Mouse (Mus musculus) retina, postnatal 7 days (tissue): Measurements from ENCODE around the gene Sidt1.
"Not testable (repeated sequence)": the region's sequence is repeated elsewhere in the genome, so short reads cannot be mapped to it uniquely, and the experiment has no call there.

Source experiments
- DNase-seq: peaks from one replicate; pipeline ENCODE4 v3.0.0-alpha.2; 2012; ENCODE audit warnings: low read depth, low spot score

The Sidt1 gene

DNA sequence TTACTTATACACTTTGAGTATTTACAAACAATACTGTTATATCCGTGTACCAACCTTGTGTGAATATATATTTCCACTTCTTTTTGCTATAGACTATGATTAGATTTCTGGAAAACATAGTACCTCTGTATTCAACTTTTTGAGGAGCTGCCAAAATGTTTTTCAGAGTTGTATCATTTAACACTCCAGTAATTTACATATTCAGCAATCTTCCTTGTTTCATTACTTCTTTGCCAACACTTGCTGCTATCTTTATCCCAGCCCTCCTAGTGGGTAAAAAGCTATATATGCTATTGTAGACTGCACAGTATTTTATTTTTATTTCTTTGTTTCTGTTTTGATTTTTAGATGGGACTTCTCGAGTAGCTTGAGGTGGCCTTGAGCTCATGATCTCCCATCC is 29.2 kb downstream of the Sidt1 start:
- no peak for DNase-seq

GRCm38 (mm10) chr16:44302126-44302892 is 30.7 kb downstream of the Sidt1 start:
- no peak for DNase-seq

DNA sequence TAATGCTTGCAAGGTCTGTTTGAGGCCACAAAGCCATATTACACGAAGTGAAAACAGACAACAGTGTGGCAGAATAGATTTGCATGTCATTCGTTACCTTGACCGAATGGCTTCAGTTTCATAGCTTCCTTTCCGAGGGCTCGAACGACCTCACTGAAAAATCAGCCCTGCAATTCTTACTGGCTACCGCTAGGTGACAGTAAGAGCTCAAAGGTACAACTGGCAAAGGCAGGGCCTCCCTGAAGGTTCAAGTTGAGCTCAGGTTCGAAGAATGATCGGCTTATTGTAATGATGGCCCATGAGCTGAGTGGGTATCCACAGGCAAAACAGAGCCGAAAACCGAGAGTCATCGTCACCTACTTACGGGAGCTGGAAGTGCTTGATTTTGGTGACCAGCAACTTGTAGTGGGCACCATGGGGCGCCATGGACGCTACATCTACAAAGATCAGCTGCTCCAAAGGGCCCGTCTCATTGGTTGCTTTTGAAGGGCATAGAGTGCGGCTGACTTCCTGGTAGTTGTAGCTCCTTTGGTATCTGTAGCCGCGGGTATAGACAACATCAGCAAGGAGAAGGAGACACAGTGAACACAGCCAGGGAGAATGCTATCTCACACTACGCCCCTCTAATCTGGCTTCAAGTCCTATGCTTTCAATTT is 33.4 kb downstream of the Sidt1 start:
- DNase-seq: no peak

GRCm38 (mm10) chr16:44293960-44294359 is 39.0 kb downstream of the Sidt1 start:
- DNase-seq: no peak

DNA sequence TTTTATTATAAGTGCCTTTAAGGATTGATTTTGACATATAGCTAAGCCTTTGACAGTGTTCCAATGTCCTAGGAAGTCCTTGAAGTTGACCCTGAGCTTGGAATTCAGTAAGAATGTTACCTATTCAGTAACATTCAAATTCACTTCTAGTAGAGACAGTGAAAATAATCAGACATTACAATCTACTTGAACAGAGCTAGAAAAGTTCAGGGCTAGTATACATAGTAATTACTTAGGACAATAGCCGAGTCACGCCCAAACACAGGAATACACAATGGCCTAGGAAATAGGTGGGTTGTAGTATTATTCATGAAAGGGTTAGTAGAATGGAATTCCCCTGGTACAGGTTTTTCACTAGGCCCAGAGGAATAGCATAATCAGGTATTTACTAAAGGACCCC is 40.3 kb downstream of the Sidt1 start:
- DNase-seq: not testable (repeated sequence)

DNA sequence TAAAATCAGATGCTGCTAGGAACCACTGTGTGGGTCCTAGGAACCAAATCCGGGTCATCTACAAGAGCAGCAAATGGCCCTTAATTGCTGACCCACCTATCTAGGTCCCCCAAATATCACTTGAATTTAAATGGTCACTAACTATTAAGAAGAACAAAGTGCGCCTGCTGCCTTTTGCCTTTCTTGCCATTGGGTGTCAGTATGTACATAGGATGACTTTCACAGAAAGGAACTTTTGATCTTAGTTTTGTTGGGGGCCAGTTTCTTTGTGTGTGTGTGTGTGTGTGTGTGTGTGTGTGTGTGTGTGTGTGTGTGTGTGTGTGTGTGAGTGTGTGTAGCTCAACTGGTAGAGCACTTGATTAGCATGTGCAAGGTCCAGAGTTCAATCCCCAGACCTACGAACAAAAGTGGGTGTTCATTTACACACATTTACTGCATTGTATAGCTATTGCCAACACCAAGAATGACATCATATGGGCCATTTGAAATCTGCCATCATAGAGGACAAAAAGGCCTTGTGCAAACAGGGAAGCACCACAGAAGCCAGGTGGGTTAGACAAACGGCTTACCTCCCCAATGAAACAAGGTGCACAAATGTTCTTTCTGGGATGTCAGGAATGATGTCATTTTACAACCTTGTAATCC is 43.9 kb downstream of the Sidt1 start:
- DNase-seq: no peak

DNA sequence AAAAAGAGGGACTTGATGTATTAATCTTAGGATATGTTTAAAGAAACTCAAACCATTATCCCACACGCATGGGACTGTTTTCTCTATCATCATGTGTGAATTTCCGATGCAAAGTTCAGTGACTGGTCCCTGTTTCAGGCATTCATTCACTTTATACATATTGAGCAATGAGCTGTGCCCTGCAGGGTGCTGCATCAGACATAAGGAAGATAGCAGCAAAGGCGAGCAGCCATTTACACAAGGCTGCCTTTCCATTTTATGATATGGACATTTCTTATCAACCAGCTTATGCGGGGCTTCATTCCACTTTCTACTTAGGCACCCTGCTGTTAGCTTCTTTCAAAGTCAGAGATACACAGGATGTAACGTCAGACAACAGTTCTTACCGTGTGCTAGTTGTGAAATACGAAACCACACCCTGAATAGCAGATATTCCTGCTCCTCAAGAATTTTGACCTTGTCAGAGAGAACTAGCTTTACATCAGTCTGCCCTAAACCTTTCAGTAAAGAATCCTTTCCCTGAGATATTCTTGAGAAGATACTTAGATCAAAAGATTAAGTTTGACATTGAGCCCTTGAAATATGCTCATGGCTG is 45.5 kb downstream of the Sidt1 start:
- DNase-seq: no peak

- no peak for DNase-seq
Observed at GRCm38 (mm10) chr16:44282614-44283325, 50.2 kb downstream of the Sidt1 start.

- DNase-seq: no peak
Observed at GRCm38 (mm10) chr16:44282036-44282435, 51.0 kb downstream of the Sidt1 start.

DNA sequence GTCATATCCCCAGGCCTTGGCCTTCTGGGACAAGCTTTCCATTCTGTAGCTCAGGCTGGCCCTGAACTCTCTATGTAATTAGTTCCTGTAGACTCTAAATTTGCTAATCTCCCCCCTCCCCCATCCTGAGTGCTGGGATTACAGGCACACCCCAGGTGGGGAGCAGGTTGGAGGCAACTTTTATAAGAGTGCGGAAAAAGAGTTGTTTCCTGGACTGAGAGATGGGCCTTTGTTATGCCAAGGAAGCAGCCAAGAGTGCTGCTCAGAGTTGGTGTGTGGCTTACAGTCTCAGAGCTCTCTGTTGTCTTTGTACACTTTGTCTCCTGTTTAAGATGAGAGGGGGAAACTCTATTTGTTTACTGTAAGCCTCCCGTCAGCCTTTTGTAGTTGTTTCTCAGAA is 52.2 kb downstream of the Sidt1 start:
- DNase-seq: no peak

- DNase-seq: no peak
Observed at GRCm38 (mm10) chr16:44277212-44277611, 55.8 kb downstream of the Sidt1 start.

DNA sequence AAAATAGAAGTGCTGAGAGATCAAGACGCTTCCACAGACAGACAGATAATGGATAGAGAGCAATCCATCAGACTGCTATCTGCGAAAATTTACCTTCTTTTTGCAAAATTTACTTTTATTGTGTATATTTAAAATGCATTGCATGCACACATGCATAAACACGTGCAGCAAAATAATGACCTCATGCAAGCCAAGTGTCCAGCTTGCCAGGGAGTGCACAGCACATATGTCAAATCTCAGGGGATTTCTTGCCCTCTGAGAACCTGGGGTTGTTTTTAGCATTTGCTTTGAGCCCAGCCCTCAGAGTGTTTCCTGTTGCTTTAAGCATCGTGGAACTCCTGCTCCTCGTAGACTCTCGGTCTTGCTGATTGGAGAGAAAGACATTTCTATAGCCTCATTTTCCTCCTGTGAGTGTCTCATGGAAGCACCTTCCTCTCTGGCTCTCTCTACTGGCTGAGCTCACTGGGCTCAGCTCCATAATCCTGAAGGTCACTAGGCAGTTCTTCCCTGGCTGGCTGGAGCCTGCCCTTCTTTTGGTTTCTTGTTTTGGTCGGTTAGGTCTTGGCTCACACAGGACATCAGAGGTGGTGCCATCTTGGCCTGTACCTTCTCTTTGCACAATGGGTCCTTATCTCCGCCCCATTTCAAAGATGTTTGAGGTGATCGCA is 61.5 kb downstream of the Sidt1 start:
- no peak for DNase-seq

DNA sequence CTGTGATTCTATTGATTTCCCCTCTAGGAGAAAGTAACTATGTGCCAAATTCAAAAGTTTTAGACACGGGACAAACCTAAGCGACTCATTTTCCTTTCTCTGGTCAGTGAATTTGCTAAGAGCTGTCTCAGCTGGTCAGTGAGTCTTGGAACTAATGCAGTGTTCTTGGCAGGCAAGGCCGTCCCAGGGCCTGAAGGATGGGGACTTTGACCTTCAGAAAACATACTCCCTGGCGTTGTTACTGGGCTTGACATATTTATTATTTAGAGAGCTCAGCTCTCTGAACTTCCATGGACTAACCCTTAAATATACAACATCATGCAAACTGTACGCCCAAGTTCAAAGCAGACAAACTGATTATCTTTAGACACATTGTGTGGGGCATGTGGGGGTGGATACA is 62.4 kb downstream of the Sidt1 start:
- no peak for DNase-seq

- no peak for DNase-seq
Observed at GRCm38 (mm10) chr16:44269578-44269977, 63.4 kb downstream of the Sidt1 start.

- DNase-seq: no peak
Observed at GRCm38 (mm10) chr16:44268541-44269215, 64.3 kb downstream of the Sidt1 start.

DNA sequence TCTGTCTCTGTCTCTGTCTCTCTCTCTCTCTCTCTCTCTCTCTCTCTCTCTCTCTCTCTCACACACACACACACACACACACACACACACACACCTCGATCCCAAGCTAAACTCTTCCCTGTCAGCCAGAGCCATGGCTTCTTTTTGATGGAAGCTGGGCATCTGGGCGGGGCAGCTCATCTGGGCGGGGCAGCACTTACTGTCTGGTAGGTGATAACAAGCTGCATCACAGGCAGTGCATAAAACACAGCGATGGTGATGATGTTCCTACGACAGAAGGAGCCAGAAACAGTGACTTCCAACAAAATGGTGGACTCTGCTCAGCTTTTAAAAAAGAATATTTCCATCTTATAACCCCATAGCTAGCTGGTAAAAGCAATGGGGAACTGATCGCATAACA is 67.4 kb downstream of the Sidt1 start:
- DNase-seq: no peak

GRCm38 (mm10) chr16:44264916-44265315 is 68.1 kb downstream of the Sidt1 start:
- DNase-seq: no peak

- no peak for DNase-seq
Observed at GRCm38 (mm10) chr16:44257476-44257875, 75.5 kb downstream of the Sidt1 start.

GRCm38 (mm10) chr16:44254698-44255097 is 78.3 kb downstream of the Sidt1 start:
- no peak for DNase-seq

- no peak for DNase-seq
Observed at GRCm38 (mm10) chr16:44253797-44254634, 79.0 kb downstream of the Sidt1 start.
